Mouse (Mus musculus): Measurements from ENCODE around the gene Afap1. TPM values are rescaled to one million over a fixed set of nuclear protein-coding genes. Genes with fewer than 3 reads are reported as not detected.

The Afap1 gene
- polyA plus RNA-seq, 1 experiment = 19.8 TPM

DNA sequence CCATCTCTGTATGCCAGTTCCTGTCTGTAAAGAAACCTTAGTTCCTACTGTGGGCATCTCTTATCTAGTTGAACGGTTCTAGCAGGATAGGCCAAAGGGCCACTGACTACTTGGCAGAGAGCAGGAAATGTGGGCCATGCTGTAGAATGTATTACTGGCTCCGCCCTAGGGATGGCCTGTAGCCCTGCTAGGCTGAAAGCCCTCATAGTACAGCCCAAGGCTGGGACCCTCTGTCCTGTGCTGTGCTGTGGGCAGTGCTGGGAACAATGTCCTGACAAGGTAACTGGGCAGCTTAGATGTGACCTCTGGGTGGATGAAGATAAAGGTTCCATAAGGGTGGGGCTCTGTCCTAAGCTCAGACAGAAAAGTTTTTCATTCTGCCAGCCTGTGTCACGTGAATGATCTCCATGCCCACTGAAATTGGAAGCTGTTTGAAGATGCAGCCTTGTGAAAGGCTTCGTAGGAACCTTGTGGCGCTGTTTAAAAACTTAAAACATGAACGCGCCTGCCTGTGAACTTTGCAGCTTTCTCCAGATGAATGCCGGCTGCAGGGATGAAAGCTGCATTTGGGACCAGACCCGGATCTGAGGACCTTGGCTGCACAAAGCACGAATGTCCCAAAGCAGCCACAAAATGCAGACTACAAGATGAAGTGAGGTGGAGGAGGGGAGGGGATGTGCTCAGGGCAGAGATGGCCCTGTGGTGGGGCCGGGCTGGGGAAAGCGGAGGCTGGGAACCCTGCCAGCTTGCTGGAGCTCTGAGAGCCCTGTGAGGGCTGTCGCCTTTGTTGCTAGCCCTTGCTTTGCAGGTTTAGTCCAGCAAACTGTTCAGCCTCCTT, 147.5 kb downstream of the Afap1 start:
- DNase-seq (ENCODE audit: low read depth) = no peak

DNA sequence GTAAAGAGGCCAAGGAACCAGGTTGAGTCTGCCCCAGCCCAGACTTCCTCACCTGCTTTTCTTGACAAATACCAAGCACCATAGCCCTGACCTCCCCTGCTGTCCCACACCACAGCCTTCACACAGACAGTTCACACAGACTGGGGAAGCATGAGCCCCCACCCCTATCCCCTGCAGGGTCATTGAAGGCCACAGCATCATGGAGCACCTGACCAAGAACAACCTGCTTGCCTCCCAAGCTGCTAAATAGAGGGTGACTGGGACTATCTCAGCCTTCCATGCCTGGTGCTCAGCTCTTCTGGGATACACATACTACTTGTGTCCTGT, 148.1 kb downstream of the Afap1 start:
- no peak for DNase-seq (ENCODE audit: low read depth)

DNA sequence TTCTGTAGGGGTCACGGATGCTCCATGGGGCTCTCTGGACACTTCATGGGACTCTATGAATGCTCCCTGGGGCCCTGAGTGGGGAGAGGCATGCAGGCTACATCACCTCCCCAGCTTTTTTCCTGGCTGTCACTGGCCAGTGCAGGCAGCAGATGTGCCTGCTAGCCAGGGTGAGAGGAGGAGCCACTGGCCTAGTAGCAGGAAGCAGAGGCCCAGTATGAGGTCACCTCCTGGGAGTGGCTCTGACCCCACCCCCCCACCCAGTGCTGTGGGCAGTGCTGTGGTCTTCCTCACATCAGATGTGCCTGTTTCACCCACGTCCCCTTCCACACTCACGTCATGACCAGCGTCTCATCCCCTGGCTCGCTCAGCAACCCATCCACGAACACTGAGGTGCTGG, 148.6 kb downstream of the Afap1 start:
- DNase-seq (ENCODE audit: low read depth) = no peak

DNA sequence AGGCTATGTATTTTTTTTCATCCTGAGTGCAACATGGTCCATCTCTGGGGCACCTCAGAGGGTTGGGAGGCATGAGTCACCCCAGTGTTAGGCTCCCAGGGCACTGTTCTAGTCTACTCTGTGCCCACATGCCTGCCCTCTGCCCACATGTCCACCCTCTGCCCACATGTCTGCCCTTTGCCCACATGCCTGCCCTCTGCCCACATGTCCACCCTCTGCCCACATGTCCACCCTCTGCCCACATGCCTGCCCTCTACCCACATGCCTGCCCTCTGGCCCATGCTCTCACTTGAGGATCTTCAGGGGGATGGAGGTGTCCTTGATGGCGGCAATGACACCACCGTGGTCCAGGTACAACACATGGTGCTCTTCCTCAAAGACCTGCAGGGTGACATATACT, 150.0 kb downstream of the Afap1 start:
- no peak for DNase-seq (ENCODE audit: low read depth)

Other genes starting within 250 kb of the Afap1 start
- gene Htra3, start 213.5 kb upstream of the Afap1 start, polyA plus RNA-seq (2012; rRNA removed) = 183 and 267 TPM in 2 replicates
- 17.0 and 17.5 TPM in 2 replicates for gene Sh3tc1, start 153.3 kb upstream of the Afap1 start, polyA plus RNA-seq (2012; rRNA removed)
- 18.3 and 20.7 TPM in 2 replicates for gene Ablim2, start 135.4 kb upstream of the Afap1 start, polyA plus RNA-seq (2012; rRNA removed)

Data from gonadal fat pad, adult 2 months (tissue).